Mouse (Mus musculus) urinary bladder, postnatal 10 days (tissue): ENCODE results near the gene Fbn1.

Experiments
- DNase-seq: peaks from one replicate; pipeline ENCODE4 v3.0.0; 2022; ENCODE audit warnings: low spot score

Fbn1 gene

GRCm38 (mm10) chr2:125454781-125455180, 53.0 kb downstream of the Fbn1 start:
- no peak for DNase-seq

DNA sequence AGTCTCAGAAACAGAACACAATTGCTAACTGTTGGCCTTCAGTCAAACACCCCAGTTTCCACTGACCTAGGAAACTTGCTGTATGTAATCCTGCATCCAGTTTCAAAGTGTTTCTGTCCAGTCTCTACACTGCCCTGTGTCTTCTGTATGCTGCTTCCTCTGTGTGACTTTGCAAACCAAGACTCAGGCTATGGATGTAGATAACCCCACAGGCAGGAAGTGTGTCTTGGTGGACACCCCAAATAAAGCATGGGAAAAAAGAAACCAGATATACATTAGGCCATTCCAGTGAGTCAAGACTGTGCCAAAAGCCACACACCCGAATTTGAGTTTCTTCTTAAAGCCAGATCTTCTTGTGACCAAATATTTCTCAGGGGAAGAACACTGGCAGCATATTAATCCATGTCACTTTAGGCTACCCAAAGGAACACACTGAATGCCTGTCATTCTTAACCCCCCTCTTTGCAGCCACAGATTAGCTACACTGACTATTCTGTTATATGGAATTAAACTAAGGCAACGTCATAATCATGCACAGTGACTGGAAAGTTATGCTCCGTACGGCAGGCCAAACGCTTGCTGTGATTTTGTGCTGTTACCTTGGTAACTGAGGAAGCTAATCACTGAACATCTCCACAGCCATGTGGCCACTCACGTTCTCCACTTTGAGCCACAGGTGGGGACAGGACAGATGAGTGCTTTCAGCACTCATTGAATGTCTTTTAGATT, 55.3 kb downstream of the Fbn1 start:
- no peak for DNase-seq

GRCm38 (mm10) chr2:125449361-125449760, 58.4 kb downstream of the Fbn1 start:
- no peak for DNase-seq

GRCm38 (mm10) chr2:125448881-125449280, 58.9 kb downstream of the Fbn1 start:
- no peak for DNase-seq

- no peak for DNase-seq
Measured at GRCm38 (mm10) chr2:125447274-125447898, 60.4 kb downstream of the Fbn1 start.

DNA sequence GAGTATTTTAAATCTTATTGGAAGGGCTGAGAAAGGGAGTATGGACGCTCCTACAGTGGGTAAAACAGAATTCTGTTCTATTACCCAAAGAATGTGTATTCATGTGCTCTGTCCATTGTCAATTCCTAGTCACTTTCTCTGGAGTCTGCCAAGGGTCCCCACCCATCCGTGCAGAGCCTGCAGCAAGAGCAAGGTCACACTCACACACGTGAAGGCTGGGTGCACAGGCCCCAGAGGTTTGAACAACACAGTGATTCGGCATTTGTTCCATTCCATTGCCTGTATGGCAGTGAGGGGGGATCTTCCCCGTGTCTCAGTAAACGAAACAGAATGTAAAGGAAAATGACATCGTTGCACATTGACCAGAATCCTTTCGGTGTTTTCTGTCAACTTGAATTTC, 69.4 kb downstream of the Fbn1 start:
- DNase-seq, result no peak

DNA sequence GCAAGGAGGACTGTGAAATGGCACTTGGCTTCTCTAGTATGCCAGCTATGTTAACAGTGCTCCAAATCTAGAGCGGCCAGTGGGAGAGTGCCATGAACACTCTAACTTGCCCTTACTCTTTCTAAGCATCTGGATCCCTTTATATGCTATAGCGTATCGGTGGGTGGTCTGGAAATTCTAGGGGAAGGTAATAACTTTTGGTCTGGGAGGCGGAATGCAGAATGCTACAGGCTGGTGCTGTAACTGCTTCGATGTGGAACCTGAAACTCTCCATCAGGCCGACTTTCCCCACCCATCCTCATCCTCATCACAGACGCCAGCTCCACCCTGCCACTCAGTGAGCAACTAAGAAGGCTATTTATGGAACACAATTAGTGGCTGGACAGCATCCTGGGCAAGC, 71.6 kb downstream of the Fbn1 start:
- no peak for DNase-seq

DNA sequence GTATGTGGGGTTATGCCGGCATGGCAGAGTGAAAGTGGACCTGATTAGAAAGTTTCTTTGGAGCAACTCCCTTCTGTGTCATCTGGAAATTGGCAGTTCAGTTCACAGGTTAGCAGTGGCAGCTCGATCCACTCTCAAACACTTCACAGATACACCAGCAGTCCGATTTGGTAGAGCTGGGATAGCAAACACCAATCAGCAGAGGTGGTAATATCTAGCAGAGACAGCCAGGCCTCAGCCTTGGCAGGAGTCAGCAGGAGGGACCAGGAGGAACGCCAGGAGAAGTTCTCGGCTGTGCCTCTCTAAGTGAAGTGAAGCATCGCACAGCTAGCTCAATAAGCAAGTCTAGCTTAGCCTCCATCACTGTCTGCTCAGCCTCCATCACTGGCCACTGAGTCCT, 74.3 kb downstream of the Fbn1 start:
- DNase-seq, result no peak

GRCm38 (mm10) chr2:125431491-125431890, 76.3 kb downstream of the Fbn1 start:
- DNase-seq, result no peak

- DNase-seq, result no peak
Measured at GRCm38 (mm10) chr2:125428811-125429438, 78.9 kb downstream of the Fbn1 start.

DNA sequence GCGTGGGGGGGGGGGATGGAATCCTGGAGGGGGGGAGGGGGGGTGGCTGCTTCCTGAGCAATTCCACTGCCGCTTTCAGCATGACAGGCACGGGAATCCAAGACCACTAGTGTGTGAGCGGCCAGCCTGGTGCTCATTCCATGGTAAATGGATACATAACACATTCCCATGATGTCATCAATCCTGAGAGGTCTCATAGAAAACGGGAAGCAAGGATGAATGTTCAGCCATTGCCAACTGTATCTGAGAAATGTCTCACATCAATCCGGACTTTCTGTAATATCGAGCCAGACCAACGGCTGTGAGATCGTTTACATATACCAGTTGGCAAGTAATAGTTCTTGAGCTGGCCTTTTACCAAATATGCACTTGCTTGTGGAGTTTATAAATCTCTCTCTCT, 87.2 kb downstream of the Fbn1 start:
- DNase-seq, result no peak

DNA sequence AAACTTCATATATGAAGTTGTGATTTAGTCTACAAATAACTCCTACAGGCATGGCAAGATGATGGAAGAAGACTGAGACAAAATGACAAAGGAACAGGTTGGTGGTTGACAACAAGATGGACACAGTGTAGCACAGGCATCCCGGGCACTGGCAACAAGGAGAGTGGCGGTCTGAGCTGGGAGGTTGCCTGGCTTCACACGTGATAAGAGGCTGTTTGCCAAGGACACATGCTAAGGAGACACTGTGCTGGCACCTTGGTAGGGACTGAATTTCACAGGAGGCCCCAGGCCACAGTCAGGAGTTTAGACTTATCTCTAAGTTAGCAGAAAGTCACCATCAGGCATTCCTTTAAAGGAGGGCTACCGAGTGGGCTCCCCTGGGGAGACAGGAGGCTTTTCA, 88.1 kb downstream of the Fbn1 start:
- no peak for DNase-seq

DNA sequence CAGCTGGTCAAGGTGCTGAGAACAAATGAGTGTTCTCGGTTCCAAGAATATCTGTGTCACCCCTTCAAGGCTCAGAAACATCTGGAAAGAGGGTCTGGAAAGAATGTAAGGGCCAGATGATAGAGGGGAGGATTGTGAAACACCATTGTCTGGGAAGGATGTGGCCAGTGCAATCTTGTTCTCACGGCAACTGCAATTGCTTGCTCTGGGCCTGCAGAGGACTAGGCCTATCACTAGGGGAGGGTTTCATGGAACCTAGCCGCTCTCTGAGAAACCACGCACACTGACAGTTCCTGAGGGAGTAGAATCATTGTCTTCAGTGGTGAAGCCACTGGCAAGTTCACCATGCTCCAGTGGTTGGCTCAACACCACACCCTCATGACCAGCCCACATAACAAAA, 89.2 kb downstream of the Fbn1 start:
- DNase-seq, result no peak

DNA sequence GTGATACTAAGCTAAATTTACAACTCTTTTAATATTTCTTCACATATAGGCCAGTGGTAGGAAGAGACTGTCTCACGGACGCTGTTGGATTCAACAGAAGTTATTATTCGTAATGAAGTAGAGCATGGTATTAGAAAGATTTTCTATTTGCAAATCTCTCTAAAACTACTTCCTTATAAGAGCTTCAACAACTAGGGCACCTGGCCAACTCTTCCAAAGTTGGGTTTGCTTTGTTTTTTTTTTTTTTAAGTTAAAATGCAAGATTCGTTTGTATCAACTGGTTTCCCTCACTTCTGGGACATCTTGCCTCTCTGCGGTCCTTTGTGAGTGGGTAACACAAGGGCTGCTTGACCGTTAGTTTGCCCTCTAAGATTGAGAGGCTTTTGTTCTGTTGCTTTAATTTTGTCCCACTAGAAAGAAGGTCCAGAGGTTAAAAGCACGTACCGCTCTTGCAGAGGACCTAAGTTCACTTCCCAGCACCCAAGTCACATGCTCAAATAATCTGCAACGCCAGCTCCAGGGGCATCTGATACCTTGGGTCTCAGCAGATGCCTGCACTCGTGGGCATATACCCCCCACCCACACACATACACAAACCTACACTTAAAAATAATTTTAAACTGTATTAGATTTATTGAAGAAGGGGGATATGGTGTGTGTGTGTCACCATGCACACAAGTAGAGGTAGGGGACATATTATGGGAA, 91.1 kb downstream of the Fbn1 start:
- DNase-seq, result no peak

- no peak for DNase-seq
Measured at GRCm38 (mm10) chr2:125412351-125412750, 95.4 kb downstream of the Fbn1 start.

- no peak for DNase-seq
Measured at GRCm38 (mm10) chr2:125411777-125412176, 96.0 kb downstream of the Fbn1 start.

DNA sequence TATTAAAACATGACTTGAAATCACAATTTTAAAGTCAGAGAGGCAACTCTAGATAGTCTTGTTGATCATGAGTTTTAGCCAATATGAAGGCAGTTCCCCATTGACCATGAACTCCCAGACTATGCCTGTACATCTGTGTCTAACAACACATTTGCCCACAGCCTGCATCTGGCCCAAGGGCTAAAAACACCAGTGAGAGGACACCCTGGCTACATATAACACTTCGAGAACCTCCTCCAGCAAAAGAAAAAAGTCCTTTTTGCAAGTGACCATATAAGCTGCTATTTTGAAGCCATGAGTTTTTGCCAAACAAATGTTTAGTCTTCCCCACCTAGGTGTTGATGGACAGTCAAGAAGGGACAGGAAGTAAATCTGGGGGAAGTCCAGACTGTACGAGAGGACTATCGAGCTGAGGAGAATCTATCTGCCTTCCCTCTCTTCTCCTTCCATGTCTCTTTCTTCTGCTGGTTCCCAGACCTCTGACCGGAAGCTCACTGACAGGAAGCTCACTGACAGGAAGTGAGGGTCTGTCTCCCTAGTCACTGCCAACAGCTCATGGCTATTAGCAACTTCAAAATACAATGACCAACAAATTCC, 103.2 kb downstream of the Fbn1 start:
- no peak for DNase-seq

DNA sequence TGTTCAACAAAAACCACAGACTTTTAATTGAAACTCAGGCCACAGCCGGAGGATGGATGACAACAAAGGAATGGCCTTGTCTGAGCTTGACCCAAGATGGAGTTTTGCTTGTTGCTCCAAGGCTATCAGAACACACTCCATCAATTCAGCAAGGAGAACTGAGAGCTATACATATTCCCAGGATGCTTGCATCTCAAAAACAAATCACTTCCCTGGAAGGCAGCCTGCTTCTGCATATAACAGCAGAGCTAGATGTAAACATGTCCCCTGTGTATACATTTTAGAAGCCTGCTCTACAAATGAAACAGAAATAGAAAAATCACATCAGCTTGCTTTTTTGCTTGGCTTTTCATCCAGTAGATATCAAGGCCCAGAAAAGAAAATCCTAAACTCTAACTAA, 105.5 kb downstream of the Fbn1 start:
- no peak for DNase-seq

DNA sequence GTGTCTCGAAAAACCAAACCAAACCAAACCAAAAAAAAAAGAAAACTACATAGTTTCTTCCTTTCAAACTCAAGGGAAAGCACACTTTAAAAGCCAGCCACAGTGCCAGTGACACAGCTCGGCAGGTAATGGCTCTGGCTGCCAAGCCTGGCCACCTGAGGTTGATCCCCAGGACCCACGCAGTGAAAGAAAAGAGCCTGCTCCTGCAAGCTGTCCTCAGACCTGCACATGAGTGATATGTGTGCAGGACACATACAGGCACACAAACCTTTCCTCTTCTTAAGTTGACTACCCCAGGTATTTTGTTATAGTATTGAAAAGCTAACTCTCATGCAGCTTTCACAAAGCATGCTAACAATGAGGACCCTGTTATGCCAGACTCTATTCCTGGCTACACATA, 107.7 kb downstream of the Fbn1 start:
- DNase-seq, result no peak

GRCm38 (mm10) chr2:125397796-125398195, 110.0 kb downstream of the Fbn1 start:
- DNase-seq, result no peak

GRCm38 (mm10) chr2:125394428-125395101, 113.2 kb downstream of the Fbn1 start:
- DNase-seq, result no peak

DNA sequence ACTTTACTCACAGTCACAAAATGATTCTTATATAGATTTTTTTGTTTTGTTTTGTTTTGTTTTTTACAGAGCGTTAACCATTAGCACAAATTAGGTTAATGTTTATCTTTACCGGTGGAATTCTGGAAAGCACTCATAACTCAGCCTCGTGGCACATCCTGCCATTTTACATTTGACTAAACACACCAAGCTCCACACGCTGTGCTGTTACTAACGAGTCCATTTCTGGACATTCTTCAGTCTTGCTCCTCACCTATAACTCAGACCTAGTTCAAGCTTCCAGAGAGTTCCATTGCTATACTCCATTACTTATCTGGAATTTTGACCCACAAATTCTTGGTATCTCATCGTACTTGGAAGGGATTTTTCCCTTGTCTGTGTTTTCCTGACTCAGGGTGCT, 116.2 kb downstream of the Fbn1 start:
- DNase-seq, result no peak
